Mouse (Mus musculus) adrenal gland, adult 2 months (tissue): ENCODE measurements around the gene Figla. TPM values are rescaled to one million over a fixed set of nuclear protein-coding genes. Genes with fewer than 3 reads are reported as not detected.

Experiments
- DNase-seq: peaks from one replicate; pipeline ENCODE4 v3.0.0; 2021
- polyA plus RNA-seq: library from polyadenylated mRNA; depleted of rRNA; stranded (reverse); fragments of >200 nt; gene quantifications from 2 replicates; pipeline ENCODE4 v1.2.3, GENCODE M21; 2012
- total RNA-seq, 2 experiments: library from RNA; stranded (reverse); gene quantifications; 2 replicates each; pipeline ENCODE4 v1.2.3; 2021

Figla gene
- total and polyA plus RNA-seq, 3 experiments = not detected

- peak; percentile 13 for DNase-seq
Measured at GRCm38 (mm10) chr6:86028601-86029322, 12.8 kb downstream of the Figla start, which contains the start of gene Add2. Add2 (plus strand) TSS chr6:86028681.

GRCm38 (mm10) chr6:86029323-86029713, 13.3 kb downstream of the Figla start:
- DNase-seq = no peak

GRCm38 (mm10) chr6:86031527-86031926, 15.6 kb downstream of the Figla start:
- peak; percentile 18 for DNase-seq

- no peak for DNase-seq
Measured at GRCm38 (mm10) chr6:86033635-86034034, 17.7 kb downstream of the Figla start.

GRCm38 (mm10) chr6:86038901-86039300, 22.9 kb downstream of the Figla start:
- no peak for DNase-seq

- DNase-seq = no peak
Measured at GRCm38 (mm10) chr6:86040140-86040539, 24.2 kb downstream of the Figla start.

- no peak for DNase-seq
Measured at GRCm38 (mm10) chr6:86047510-86047909, 31.5 kb downstream of the Figla start.

- no peak for DNase-seq
Measured at GRCm38 (mm10) chr6:86048509-86048908, 32.5 kb downstream of the Figla start.

- DNase-seq = no peak
Measured at GRCm38 (mm10) chr6:86050586-86051268, 34.8 kb downstream of the Figla start.

- no peak for DNase-seq
Measured at GRCm38 (mm10) chr6:86052032-86052459, 36.1 kb downstream of the Figla start.

- DNase-seq = no peak
Measured at GRCm38 (mm10) chr6:86052556-86052955, 36.6 kb downstream of the Figla start.

GRCm38 (mm10) chr6:86053099-86053498, 37.1 kb downstream of the Figla start:
- DNase-seq = no peak

- no peak for DNase-seq
Measured at GRCm38 (mm10) chr6:86053594-86053993, 37.6 kb downstream of the Figla start.

GRCm38 (mm10) chr6:86058475-86058874, 42.5 kb downstream of the Figla start:
- DNase-seq = no peak

GRCm38 (mm10) chr6:86059151-86059853, 43.3 kb downstream of the Figla start:
- DNase-seq = no peak

- no peak for DNase-seq
Measured at GRCm38 (mm10) chr6:86060170-86060569, 44.2 kb downstream of the Figla start.

- no peak for DNase-seq
Measured at GRCm38 (mm10) chr6:86062226-86062625, 46.3 kb downstream of the Figla start.

GRCm38 (mm10) chr6:86062684-86063083, 46.7 kb downstream of the Figla start:
- no peak for DNase-seq

- no peak for DNase-seq
Measured at GRCm38 (mm10) chr6:86064318-86065016, 48.5 kb downstream of the Figla start.

GRCm38 (mm10) chr6:86066727-86067126, 50.8 kb downstream of the Figla start:
- DNase-seq = no peak

- no peak for DNase-seq
Measured at GRCm38 (mm10) chr6:86067145-86067544, 51.2 kb downstream of the Figla start.

- no peak for DNase-seq
Measured at GRCm38 (mm10) chr6:86069009-86069408, 53.0 kb downstream of the Figla start.
